Mouse (Mus musculus): Measurements from ENCODE around the gene Olfr1221.

DNA sequence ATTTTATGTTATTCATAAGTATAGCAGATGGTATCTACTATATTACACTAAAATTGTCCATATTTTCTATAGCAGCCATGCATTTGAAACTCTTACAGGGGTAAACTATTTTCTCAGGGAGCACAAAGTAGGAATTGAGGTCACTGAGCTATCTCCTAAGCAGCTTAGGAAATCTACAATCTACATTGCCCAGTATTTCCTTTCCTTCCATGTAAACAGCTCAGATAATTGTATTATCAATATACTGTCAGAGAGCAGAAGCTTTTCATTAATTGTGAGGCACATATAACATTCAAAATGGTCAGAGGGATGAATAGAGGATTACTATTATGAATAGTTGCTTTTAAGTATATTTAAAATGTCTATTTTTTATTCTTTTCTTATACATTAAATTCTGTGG lies 35.6 kb downstream of the Olfr1221 start:
- TF ChIP-seq POLR2A (IDR thresholded peaks at IDR 0.05; ENCODE audit: extremely low read depth, insufficient read depth, low read length) (no peak), CTCF (IDR thresholded peaks at IDR 0.05; ENCODE audit: extremely low read depth, insufficient read depth, low read length) (no peak)
